Comparison of ENCODE assay signal across 8 mouse cellular contexts in the genomic region with DNA sequence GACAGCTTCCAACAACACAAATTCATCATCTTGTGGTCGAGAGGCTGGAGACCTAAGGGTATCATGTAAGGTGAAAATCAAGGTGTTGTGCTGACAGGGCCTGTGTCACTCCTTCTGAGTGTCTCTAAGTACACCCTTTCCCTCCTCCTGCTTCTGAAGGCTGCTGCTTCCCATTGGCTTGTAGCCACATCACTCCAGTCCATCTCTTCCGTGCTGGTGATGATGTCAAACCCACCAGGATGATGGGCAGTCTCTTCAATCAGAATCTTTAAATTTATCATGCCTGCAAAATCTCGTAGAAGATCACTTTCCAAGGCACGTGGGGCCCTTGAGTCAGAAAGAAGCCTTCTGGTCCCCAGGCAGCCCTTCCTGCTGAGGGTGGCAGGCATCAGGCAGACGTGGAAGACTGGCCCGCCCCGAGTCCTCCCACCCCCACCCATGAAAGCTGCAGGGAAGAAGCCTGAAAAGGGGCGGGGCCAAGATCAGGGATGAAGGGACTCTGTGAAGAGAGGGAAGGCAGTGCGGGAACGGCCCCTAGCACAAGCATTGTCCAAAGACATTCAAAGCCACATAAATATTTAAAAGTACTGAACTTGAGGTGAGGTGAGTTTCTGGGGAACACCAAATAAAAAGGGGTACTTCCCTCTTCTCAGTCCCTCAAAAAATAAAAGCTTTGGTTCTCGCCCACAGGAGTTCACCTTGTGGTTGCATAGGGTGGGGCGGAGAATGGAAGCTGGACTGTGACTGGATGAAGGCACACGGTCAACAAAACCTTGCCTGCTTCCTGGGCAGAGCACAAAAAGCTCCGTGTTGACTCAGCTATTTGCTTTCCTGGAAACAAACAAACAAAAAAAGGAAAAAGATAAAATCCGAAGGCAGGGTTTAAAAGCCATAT.
DNase-seq lines count a peak whose midpoint lies in the region; ATAC-seq lines count a peak whose summit lies in the region.

No protein-coding gene starts in this region.

- H3K27ac ChIP-seq in embryonic facial prominence, embryonic 15.5 days (replicated peaks), result no peak overlapping the region
- H3K27ac ChIP-seq in midbrain, embryonic 13.5 days, result peak overlapping the region; percentile 83

- peaks cover 9% of the 10 kb centered on the region; the same call in 1 of the 2 replicates for H3K4me1 ChIP-seq in embryonic facial prominence, embryonic 15.5 days
- peaks cover 45% of the 10 kb centered on the region for H3K4me1 ChIP-seq in midbrain, embryonic 13.5 days (replicated peaks)

- H3K4me3 ChIP-seq in embryonic facial prominence, embryonic 15.5 days (replicated peaks), result no peak overlapping the region
- no peak overlapping the region for H3K4me3 ChIP-seq in midbrain, embryonic 13.5 days (replicated peaks)

- H3K9ac ChIP-seq in embryonic facial prominence, embryonic 15.5 days, result no peak overlapping the region
- H3K9ac ChIP-seq in midbrain, embryonic 13.5 days (replicated peaks), result no peak overlapping the region

- H3K36me3 ChIP-seq in embryonic facial prominence, embryonic 15.5 days, result no peaks in the 10 kb centered on the region
- no peaks in the 10 kb centered on the region for H3K36me3 ChIP-seq in midbrain, embryonic 13.5 days

- 0 out of 2 replicates have a peak overlapping the region, but pooled peaks have one; percentile 8 for H3K4me2 ChIP-seq in embryonic facial prominence, embryonic 15.5 days (replicated peaks)
- peak overlapping the region; percentile 19 for H3K4me2 ChIP-seq in midbrain, embryonic 13.5 days (replicated peaks)

- no peak for ATAC-seq in embryonic facial prominence, embryonic 15.5 days (ENCODE audit: insufficient number of reproducible peaks, low FRiP score, low TSS enrichment, low read depth)
- peak; percentile 53 for ATAC-seq in midbrain, embryonic 13.5 days
- no peak for ATAC-seq in megakaryocyte, adult 5-6 weeks (ENCODE audit: poor library complexity, severe bottlenecking)

- peak; percentile 60 for DNase-seq in heart, adult 11 months
- no peak for DNase-seq in heart, adult 18-20 months
- DNase-seq in kidney, adult 9 months, result peak; percentile 46
- DNase-seq in ovary, adult 18-20 months (ENCODE audit: low spot score), result no peak
- DNase-seq in adrenal gland, adult 8-10 months, result no peak

- H3K9me3 ChIP-seq in embryonic facial prominence, embryonic 15.5 days (replicated peaks), result no peaks in the 10 kb centered on the region
- no peaks in the 10 kb centered on the region for H3K9me3 ChIP-seq in midbrain, embryonic 13.5 days

- WGBS in embryonic facial prominence, embryonic 15.5 days, result 29% methylated on average over 15 of the region's 15 CpGs
- WGBS in midbrain, embryonic 13.5 days, result 24% methylated on average over 15 of the region's 15 CpGs

- H3K27me3 ChIP-seq in embryonic facial prominence, embryonic 15.5 days, result no peaks in the 10 kb centered on the region
- no peaks in the 10 kb centered on the region for H3K27me3 ChIP-seq in midbrain, embryonic 13.5 days

Comparison
In these comparisons a context has a peak if more than half of its experiments do, and no peak if none do; other contexts are left out.
1. DNase-seq: peak in heart, adult 11 months (single experiment) and kidney, adult 9 months (single experiment); none in heart, adult 18-20 months (0 of 2), ovary, adult 18-20 months (single experiment) and adrenal gland, adult 8-10 months (single experiment).